In the genomic region with DNA sequence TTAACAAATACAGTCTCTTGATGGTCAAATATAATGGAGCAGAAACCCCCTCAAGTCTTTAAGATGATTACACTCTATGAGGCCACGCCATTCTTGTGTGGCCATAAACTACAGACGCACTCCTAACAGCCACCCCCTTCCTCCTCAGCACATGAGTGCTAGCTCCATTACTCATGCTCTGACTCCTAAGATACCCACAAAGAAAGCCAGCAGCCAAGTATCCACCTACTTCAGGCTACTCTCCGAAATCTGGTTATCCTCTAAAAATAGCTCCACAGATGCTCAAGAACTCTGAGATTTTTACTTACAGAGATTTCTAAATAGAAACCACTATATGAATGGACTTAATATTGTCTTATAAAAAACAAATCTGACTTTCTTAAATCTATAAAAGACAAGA, we compare ENCODE assay signal across 16 mouse cellular contexts. TPM values are rescaled to one million over a fixed set of nuclear protein-coding genes. Genes with fewer than 3 reads are reported as not detected.
DNase-seq lines count a peak whose midpoint lies in the region; ATAC-seq lines count a peak whose summit lies in the region.
"Had no signal": no experiment of that assay in that cellular context is flagged by ENCODE, and none has a peak within 500 bp of the region (broad histone marks: within the 10 kb centered on the region; RNA-seq: fewer than 3 reads in every experiment).

No protein-coding gene starts in this region.

- 74% methylated on average over 3 of the region's 3 CpGs for WGBS in hindbrain, embryonic 13.5 days
- WGBS in hindbrain, embryonic 10.5 days, result 91% methylated on average over 3 of the region's 3 CpGs
- WGBS in forebrain, embryonic 16.5 days, result 70% methylated on average over 3 of the region's 3 CpGs
- 41% methylated on average over 3 of the region's 3 CpGs for WGBS in neural tube, embryonic 15.5 days

- no peaks in the 10 kb centered on the region for H3K27me3 ChIP-seq in hindbrain, embryonic 13.5 days
- no peaks in the 10 kb centered on the region for H3K27me3 ChIP-seq in hindbrain, embryonic 10.5 days (ENCODE audit: insufficient read depth, poor library complexity, severe bottlenecking)
- H3K27me3 ChIP-seq in forebrain, embryonic 16.5 days (replicated peaks; ENCODE audit: control insufficient read depth, insufficient read depth, low read length), result no peaks in the 10 kb centered on the region
- H3K27me3 ChIP-seq in neural tube, embryonic 15.5 days (replicated peaks), result no peaks in the 10 kb centered on the region
- H3K27me3 ChIP-seq: embryonic facial prominence, embryonic 15.5 days; limb, embryonic 13.5 days; lung, embryonic 15.5 days had no signal

- ATAC-seq in hindbrain, embryonic 13.5 days (ENCODE audit: low FRiP score), result no peak
- no peak for ATAC-seq in forebrain, embryonic 16.5 days
- no peak for ATAC-seq in neural tube, embryonic 15.5 days (ENCODE audit: low FRiP score)

- no peak overlapping the region for H3K27ac ChIP-seq in hindbrain, embryonic 13.5 days
- no peak overlapping the region for H3K27ac ChIP-seq in hindbrain, embryonic 10.5 days
- H3K27ac ChIP-seq in forebrain, embryonic 16.5 days (ENCODE audit: low read length), result no peak overlapping the region
- H3K27ac ChIP-seq in neural tube, embryonic 15.5 days (replicated peaks), result no peak overlapping the region
- H3K27ac ChIP-seq: embryonic facial prominence, embryonic 15.5 days; heart, adult 2 months; limb, embryonic 13.5 days; lung, embryonic 15.5 days; stomach, postnatal 0 days had no signal

- no peak for DNase-seq in hindbrain, embryonic 10.5 days (ENCODE audit: low spot score)
- peak; percentile 68 for DNase-seq in right cerebral cortex, adult 18-20 months
- DNase-seq in right cerebral cortex, postnatal 4 days, result no peak
- DNase-seq in c-Kit-positive CD71-positive TER-119-positive erythroid progenitor cells, embryonic 14.5 days (ENCODE audit: low spot score), result no peak
- no peak for DNase-seq in cerebellum, adult 11-12 months
- DNase-seq: cerebellum, postnatal 25 days; heart, adult 2 months; kidney, postnatal 14 days; right cerebral cortex, postnatal 25 days had no signal

- H3K9ac ChIP-seq in hindbrain, embryonic 13.5 days, result peak overlapping the region; percentile 94; the same call in 1 of the 2 replicates
- no peak overlapping the region for H3K9ac ChIP-seq in forebrain, embryonic 16.5 days (replicated peaks; ENCODE audit: low read depth, low read length)
- no peak overlapping the region for H3K9ac ChIP-seq in neural tube, embryonic 15.5 days (replicated peaks)
- H3K9ac ChIP-seq: embryonic facial prominence, embryonic 15.5 days; limb, embryonic 13.5 days; lung, embryonic 15.5 days had no signal

- H3K4me2 ChIP-seq in hindbrain, embryonic 13.5 days, result peak overlapping the region; percentile 99
- peak overlapping the region; percentile 52; the same call in 1 of the 2 replicates for H3K4me2 ChIP-seq in forebrain, embryonic 16.5 days (ENCODE audit: low read length)
- H3K4me2 ChIP-seq in neural tube, embryonic 15.5 days, result peak overlapping the region; percentile 97

- peaks cover 10% of the 10 kb centered on the region for H3K36me3 ChIP-seq in hindbrain, embryonic 13.5 days
- H3K36me3 ChIP-seq in hindbrain, embryonic 10.5 days, result peaks cover 8% of the 10 kb centered on the region
- no peaks in the 10 kb centered on the region for H3K36me3 ChIP-seq in forebrain, embryonic 16.5 days (ENCODE audit: control insufficient read depth, insufficient read depth)
- H3K36me3 ChIP-seq in neural tube, embryonic 15.5 days, result no peaks in the 10 kb centered on the region
- H3K36me3 ChIP-seq: embryonic facial prominence, embryonic 15.5 days; limb, embryonic 13.5 days; lung, embryonic 15.5 days had no signal

- H3K9me3 ChIP-seq in hindbrain, embryonic 13.5 days, result no peaks in the 10 kb centered on the region
- H3K9me3 ChIP-seq in hindbrain, embryonic 10.5 days, result no peaks in the 10 kb centered on the region
- H3K9me3 ChIP-seq in forebrain, embryonic 16.5 days (ENCODE audit: control insufficient read depth, low read length), result no peaks in the 10 kb centered on the region
- no peaks in the 10 kb centered on the region for H3K9me3 ChIP-seq in neural tube, embryonic 15.5 days (replicated peaks)
- H3K9me3 ChIP-seq: embryonic facial prominence, embryonic 15.5 days; limb, embryonic 13.5 days; lung, embryonic 15.5 days had no signal

- peak overlapping the region; percentile 17; the same call in 1 of the 2 replicates for H3K4me3 ChIP-seq in hindbrain, embryonic 13.5 days
- no peak overlapping the region for H3K4me3 ChIP-seq in hindbrain, embryonic 10.5 days
- H3K4me3 ChIP-seq in forebrain, embryonic 16.5 days (replicated peaks; ENCODE audit: low read length), result no peak overlapping the region
- H3K4me3 ChIP-seq in neural tube, embryonic 15.5 days (replicated peaks), result no peak overlapping the region
- H3K4me3 ChIP-seq: embryonic facial prominence, embryonic 15.5 days; heart, adult 2 months; limb, embryonic 13.5 days had no signal

- H3K4me1 ChIP-seq in hindbrain, embryonic 13.5 days (replicated peaks), result peaks cover 39% of the 10 kb centered on the region
- H3K4me1 ChIP-seq in hindbrain, embryonic 10.5 days (replicated peaks), result peaks cover 31% of the 10 kb centered on the region
- peaks cover 13% of the 10 kb centered on the region for H3K4me1 ChIP-seq in forebrain, embryonic 16.5 days (replicated peaks; ENCODE audit: control insufficient read depth, insufficient read depth, low read length)
- peaks cover 41% of the 10 kb centered on the region for H3K4me1 ChIP-seq in neural tube, embryonic 15.5 days

RNA-seq across cellular contexts. Expression of a gene that starts 34.4 kb away (rescaled TPM):
- polyA plus RNA-seq in hindbrain, embryonic 13.5 days (2015; fragmentation: Nextera tagmentation; extraction: Ambion mirVana), result 87.3 and 96.3 TPM in 2 replicates
- 47.9 and 65.4 TPM in 2 replicates for polyA plus RNA-seq in hindbrain, embryonic 10.5 days (2016; fragmentation: Nextera tagmentation; extraction: Ambion mirVana)
- polyA plus RNA-seq in forebrain, embryonic 16.5 days (2015; fragmentation: Nextera tagmentation; extraction: Ambion mirVana), result 90.1 and 96.2 TPM in 2 replicates
- 86.7 and 90.0 TPM in 2 replicates for polyA plus RNA-seq in neural tube, embryonic 15.5 days (2015; fragmentation: Nextera tagmentation; extraction: Ambion mirVana)
